Mouse (Mus musculus): ENCODE data around the gene Mlf2. TPM values are rescaled to one million over a fixed set of nuclear protein-coding genes. Genes with fewer than 3 reads are reported as not detected.

Mlf2 gene
- polyA plus RNA-seq, 1 experiment from 2014 or later = 584 TPM

- Histone ChIP-seq H3K36me3 (ENCODE audit: control insufficient read depth, insufficient read depth, low read length) (peaks cover 4% of the 10 kb centered on the region; the same call in 1 of the 2 replicates), H3K27me3 (ENCODE audit: control insufficient read depth, insufficient read depth, low read length) (no peaks in the 10 kb centered on the region), H3K27ac (ENCODE audit: low read depth, low read length) (no peak overlapping the region), H3K4me1 (ENCODE audit: control insufficient read depth, insufficient read depth, low read length) (no peaks in the 10 kb centered on the region), H3K4me3 (ENCODE audit: low read depth, low read length) (no peak overlapping the region), H3K4me2 (ENCODE audit: low read depth, low read length) (no peak overlapping the region), H3K9ac (replicated peaks; ENCODE audit: low read depth, low read length) (no peak overlapping the region), H3K9me3 (ENCODE audit: control insufficient read depth, low read length) (no peaks in the 10 kb centered on the region)
- no peak for ATAC-seq (ENCODE audit: low read depth)
- 94% methylated on average over 3 of the region's 3 CpGs for WGBS
Measured at GRCm38 (mm10) chr6:124943526-124943925, 12.3 kb downstream of the Mlf2 start.

- WGBS = 92% methylated on average over 2 of the region's 2 CpGs
Measured at GRCm38 (mm10) chr6:124953991-124954715, 23.0 kb downstream of the Mlf2 start.

DNA sequence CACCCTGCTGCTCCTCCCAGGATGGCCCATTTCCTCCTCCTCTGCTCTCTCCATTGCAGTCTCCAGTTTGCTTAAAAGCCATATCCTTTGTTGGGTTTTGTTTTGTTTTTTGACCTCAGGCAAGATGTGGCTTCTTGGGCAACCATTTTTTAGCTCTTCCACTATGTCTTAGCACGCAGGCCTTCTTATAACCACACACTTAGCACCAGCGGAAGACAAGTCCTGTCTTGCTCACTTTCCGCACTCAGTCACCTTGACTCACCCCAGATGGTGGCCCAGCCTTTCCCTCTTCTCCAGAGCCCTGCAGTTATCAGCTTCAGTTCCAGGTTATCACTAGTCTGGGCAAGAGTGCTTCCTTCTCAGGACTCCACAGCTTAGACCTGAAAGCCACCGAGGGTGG, 24.0 kb downstream of the Mlf2 start:
- 99% methylated on average over 4 of the region's 4 CpGs for WGBS

More at GRCm38 (mm10) chr6:124953991-124954715, 23.0 kb downstream of the Mlf2 start:
- H3K9ac ChIP-seq (replicated peaks; ENCODE audit: low read depth, low read length) = no peak overlapping the region
- H3K4me1 ChIP-seq (ENCODE audit: control insufficient read depth, insufficient read depth, low read length) = no peaks in the 10 kb centered on the region
- H3K9me3 ChIP-seq (ENCODE audit: control insufficient read depth, low read length) = no peaks in the 10 kb centered on the region
- no peak overlapping the region for H3K4me2 ChIP-seq (ENCODE audit: low read depth, low read length)
- H3K27me3 ChIP-seq (ENCODE audit: control insufficient read depth, insufficient read depth, low read length) = no peaks in the 10 kb centered on the region
- no peak for ATAC-seq (ENCODE audit: low read depth)
- no peak overlapping the region for H3K4me3 ChIP-seq (ENCODE audit: low read depth, low read length)
- H3K27ac ChIP-seq (ENCODE audit: low read depth, low read length) = no peak overlapping the region
- H3K36me3 ChIP-seq (ENCODE audit: control insufficient read depth, insufficient read depth, low read length) = peaks cover 14% of the 10 kb centered on the region; the same call in 1 of the 2 replicates

DNA sequence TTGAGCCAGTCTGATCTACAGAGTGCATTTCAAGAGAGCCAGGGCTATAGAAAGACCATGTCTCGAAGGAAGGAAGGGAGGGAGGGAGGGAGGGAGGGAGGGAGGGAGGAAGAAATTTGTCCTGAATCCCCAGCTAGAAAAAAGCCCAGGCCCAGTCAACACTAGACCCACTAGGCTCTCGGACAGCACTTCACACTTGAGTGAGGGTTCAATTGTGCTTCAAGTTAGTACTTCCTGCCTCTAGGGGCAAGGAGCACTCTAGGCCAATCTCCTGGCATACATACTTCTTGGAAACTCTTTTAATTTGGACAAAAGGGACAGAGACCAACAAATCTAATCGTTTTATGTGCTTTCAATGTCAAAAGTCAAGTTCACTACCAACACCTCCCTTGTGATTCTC, 26.9 kb downstream of the Mlf2 start:
- WGBS = 93% methylated on average over 3 of the region's 3 CpGs
- H3K36me3 ChIP-seq (ENCODE audit: control insufficient read depth, insufficient read depth, low read length) = peaks cover 36% of the 10 kb centered on the region
- H3K27ac ChIP-seq (ENCODE audit: low read depth, low read length) = no peak overlapping the region
- no peaks in the 10 kb centered on the region for H3K4me1 ChIP-seq (ENCODE audit: control insufficient read depth, insufficient read depth, low read length)
- H3K4me2 ChIP-seq (ENCODE audit: low read depth, low read length) = no peak overlapping the region
- H3K27me3 ChIP-seq (ENCODE audit: control insufficient read depth, insufficient read depth, low read length) = no peaks in the 10 kb centered on the region
- no peak overlapping the region for H3K9ac ChIP-seq (replicated peaks; ENCODE audit: low read depth, low read length)
- ATAC-seq (ENCODE audit: low read depth) = no peak
- H3K9me3 ChIP-seq (ENCODE audit: control insufficient read depth, low read length) = no peaks in the 10 kb centered on the region
- no peak overlapping the region for H3K4me3 ChIP-seq (ENCODE audit: low read depth, low read length)

More for the DNA sequence above, 24.0 kb downstream of the Mlf2 start:
- Histone ChIP-seq H3K9ac (replicated peaks; ENCODE audit: low read depth, low read length) (no peak overlapping the region), H3K9me3 (ENCODE audit: control insufficient read depth, low read length) (no peaks in the 10 kb centered on the region), H3K27ac (ENCODE audit: low read depth, low read length) (no peak overlapping the region), H3K36me3 (ENCODE audit: control insufficient read depth, insufficient read depth, low read length) (peaks cover 24% of the 10 kb centered on the region), H3K4me1 (ENCODE audit: control insufficient read depth, insufficient read depth, low read length) (no peaks in the 10 kb centered on the region), H3K4me3 (ENCODE audit: low read depth, low read length) (no peak overlapping the region), H3K27me3 (ENCODE audit: control insufficient read depth, insufficient read depth, low read length) (no peaks in the 10 kb centered on the region), H3K4me2 (ENCODE audit: low read depth, low read length) (no peak overlapping the region)
- no peak for ATAC-seq (ENCODE audit: low read depth)

DNA sequence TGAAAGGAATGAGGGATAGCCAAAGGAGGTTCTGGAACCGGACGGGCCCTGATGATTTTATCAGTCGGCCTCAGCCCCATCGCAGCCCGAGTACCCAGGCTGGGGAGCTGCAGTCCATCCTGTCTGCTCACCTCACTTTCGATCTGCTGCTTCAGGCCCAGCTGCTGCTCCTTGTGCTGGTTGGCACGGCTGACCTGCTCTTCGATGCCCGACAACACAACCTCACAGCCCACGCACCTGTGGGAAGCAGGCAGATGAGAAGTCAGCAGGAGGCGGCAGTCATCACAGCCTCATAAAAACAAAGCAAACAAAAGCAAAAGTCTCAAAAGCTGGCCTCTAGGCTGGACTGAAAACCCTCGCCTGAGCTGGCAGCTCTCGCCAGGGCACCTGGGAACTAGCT, 28.8 kb downstream of the Mlf2 start:
- 89% methylated on average over 13 of the region's 13 CpGs for WGBS
- Histone ChIP-seq H3K9ac (replicated peaks; ENCODE audit: low read depth, low read length) (no peak overlapping the region), H3K4me2 (ENCODE audit: low read depth, low read length) (no peak overlapping the region), H3K4me1 (ENCODE audit: control insufficient read depth, insufficient read depth, low read length) (peaks cover 8% of the 10 kb centered on the region), H3K9me3 (ENCODE audit: control insufficient read depth, low read length) (no peaks in the 10 kb centered on the region), H3K4me3 (ENCODE audit: low read depth, low read length) (no peak overlapping the region), H3K27ac (ENCODE audit: low read depth, low read length) (no peak overlapping the region), H3K36me3 (ENCODE audit: control insufficient read depth, insufficient read depth, low read length) (peaks cover 36% of the 10 kb centered on the region), H3K27me3 (ENCODE audit: control insufficient read depth, insufficient read depth, low read length) (no peaks in the 10 kb centered on the region)
- ATAC-seq (ENCODE audit: low read depth) = no peak

DNA sequence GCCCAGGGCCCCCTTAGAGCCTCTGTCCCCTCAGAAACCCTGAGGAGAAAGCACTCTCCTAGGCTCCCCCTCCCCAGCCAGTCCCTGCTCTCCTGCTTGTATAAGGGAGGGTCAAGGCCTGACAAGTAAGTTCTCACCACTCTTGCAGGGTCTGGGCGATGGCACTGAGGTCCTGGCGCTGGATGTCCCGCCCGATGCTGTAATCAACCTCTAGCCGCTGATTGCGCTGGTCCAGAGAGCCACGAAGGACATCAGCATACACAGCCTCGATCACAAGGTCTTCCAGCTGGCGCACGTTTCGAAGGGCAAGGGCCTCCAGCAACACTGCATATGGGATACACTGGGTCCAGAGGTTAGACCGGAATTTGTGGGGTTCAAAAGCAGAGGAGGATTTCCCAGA, 29.8 kb downstream of the Mlf2 start:
- no peak overlapping the region for H3K4me2 ChIP-seq (ENCODE audit: low read depth, low read length)
- no peaks in the 10 kb centered on the region for H3K9me3 ChIP-seq (ENCODE audit: control insufficient read depth, low read length)
- H3K4me1 ChIP-seq (ENCODE audit: control insufficient read depth, insufficient read depth, low read length) = peaks cover 10% of the 10 kb centered on the region
- no peak for ATAC-seq (ENCODE audit: low read depth)
- WGBS = 95% methylated on average over 12 of the region's 12 CpGs
- H3K4me3 ChIP-seq (ENCODE audit: low read depth, low read length) = no peak overlapping the region
- no peaks in the 10 kb centered on the region for H3K27me3 ChIP-seq (ENCODE audit: control insufficient read depth, insufficient read depth, low read length)
- H3K9ac ChIP-seq (replicated peaks; ENCODE audit: low read depth, low read length) = no peak overlapping the region
- H3K36me3 ChIP-seq (ENCODE audit: control insufficient read depth, insufficient read depth, low read length) = peaks cover 36% of the 10 kb centered on the region
- H3K27ac ChIP-seq (ENCODE audit: low read depth, low read length) = no peak overlapping the region

DNA sequence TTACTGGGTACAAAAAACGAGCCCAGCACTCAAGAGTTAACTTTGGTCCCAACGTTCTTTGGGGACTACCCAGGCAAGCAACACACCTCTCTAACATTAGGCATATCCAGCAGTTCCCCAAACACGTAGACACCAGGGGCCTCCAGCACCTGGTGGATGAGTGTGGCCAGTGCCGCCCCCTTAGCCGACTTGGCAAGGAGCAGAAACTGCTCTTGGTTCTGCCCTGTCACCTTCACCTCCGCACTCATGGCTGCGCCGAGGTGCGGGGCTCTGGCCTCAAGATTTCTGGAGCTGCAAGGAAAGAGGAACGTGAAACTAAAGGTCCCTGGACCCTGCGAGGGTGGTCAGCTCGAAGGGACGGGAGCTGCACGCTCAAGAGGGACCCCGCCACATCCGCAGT, 33.5 kb downstream of the Mlf2 start:
- Histone ChIP-seq H3K36me3 (ENCODE audit: control insufficient read depth, insufficient read depth, low read length) (peaks cover 17% of the 10 kb centered on the region), H3K4me1 (ENCODE audit: control insufficient read depth, insufficient read depth, low read length) (peaks cover 15% of the 10 kb centered on the region), H3K9ac (replicated peaks; ENCODE audit: low read depth, low read length) (peak overlapping the region; percentile 93), H3K27me3 (ENCODE audit: control insufficient read depth, insufficient read depth, low read length) (no peaks in the 10 kb centered on the region), H3K4me2 (ENCODE audit: low read depth, low read length) (peak overlapping the region; percentile 94), H3K27ac (ENCODE audit: low read depth, low read length) (peak overlapping the region; percentile 89; the same call in 1 of the 2 replicates), H3K4me3 (ENCODE audit: low read depth, low read length) (peak overlapping the region; percentile 83), H3K9me3 (ENCODE audit: control insufficient read depth, low read length) (no peaks in the 10 kb centered on the region)
- peak; percentile 32 for ATAC-seq (ENCODE audit: low read depth)
- 46% methylated on average over 16 of the region's 16 CpGs for WGBS

GRCm38 (mm10) chr6:124965088-124965719, 34.0 kb downstream of the Mlf2 start, which contains the start of gene Cops7a:
Gene Cops7a (minus strand): TSS chr6:124965538.
- 0% methylated on average over 56 of the region's 68 CpGs for WGBS
- peak; percentile 95 for ATAC-seq (ENCODE audit: low read depth)

GRCm38 (mm10) chr6:124965747-124966146, 34.6 kb downstream of the Mlf2 start:
- Histone ChIP-seq H3K27me3 (ENCODE audit: control insufficient read depth, insufficient read depth, low read length) (no peaks in the 10 kb centered on the region), H3K9me3 (ENCODE audit: control insufficient read depth, low read length) (no peaks in the 10 kb centered on the region), H3K4me2 (ENCODE audit: low read depth, low read length) (peak overlapping the region; percentile 94), H3K36me3 (ENCODE audit: control insufficient read depth, insufficient read depth, low read length) (peaks cover 12% of the 10 kb centered on the region; the same call in 1 of the 2 replicates), H3K9ac (replicated peaks; ENCODE audit: low read depth, low read length) (peak overlapping the region; percentile 93), H3K4me1 (ENCODE audit: control insufficient read depth, insufficient read depth, low read length) (peaks cover 15% of the 10 kb centered on the region), H3K27ac (ENCODE audit: low read depth, low read length) (peak overlapping the region; percentile 89), H3K4me3 (ENCODE audit: low read depth, low read length) (peak overlapping the region; percentile 83)
- WGBS = 15% methylated on average over 15 of the region's 15 CpGs
- peak; percentile 25 for ATAC-seq (ENCODE audit: low read depth)

More at GRCm38 (mm10) chr6:124965088-124965719, 34.0 kb downstream of the Mlf2 start, which contains the start of gene Cops7a:
- H3K27ac ChIP-seq (ENCODE audit: low read depth, low read length) = peak within 1 kb of the TSS; percentile 89
- H3K4me2 ChIP-seq (ENCODE audit: low read depth, low read length) = peak within 1 kb of the TSS; percentile 94
- no peaks in the 10 kb centered on the region for H3K9me3 ChIP-seq (ENCODE audit: control insufficient read depth, low read length)
- H3K36me3 ChIP-seq (ENCODE audit: control insufficient read depth, insufficient read depth, low read length) = peaks cover 12% of the 10 kb centered on the region; the same call in 1 of the 2 replicates
- peak within 1 kb of the TSS; percentile 83 for H3K4me3 ChIP-seq (ENCODE audit: low read depth, low read length)
- H3K9ac ChIP-seq (replicated peaks; ENCODE audit: low read depth, low read length) = peak within 1 kb of the TSS; percentile 93
- H3K27me3 ChIP-seq (ENCODE audit: control insufficient read depth, insufficient read depth, low read length) = no peaks in the 10 kb centered on the region
- peaks cover 15% of the 10 kb centered on the region for H3K4me1 ChIP-seq (ENCODE audit: control insufficient read depth, insufficient read depth, low read length)

All from neural tube, embryonic 14.5 days (tissue).